Mouse (Mus musculus): ENCODE data around the gene Llgl1. TPM values are rescaled to one million over a fixed set of nuclear protein-coding genes. Genes with fewer than 3 reads are reported as not detected.

The Llgl1 gene
- polyA plus RNA-seq, 1 experiment: 7.6 TPM

DNA sequence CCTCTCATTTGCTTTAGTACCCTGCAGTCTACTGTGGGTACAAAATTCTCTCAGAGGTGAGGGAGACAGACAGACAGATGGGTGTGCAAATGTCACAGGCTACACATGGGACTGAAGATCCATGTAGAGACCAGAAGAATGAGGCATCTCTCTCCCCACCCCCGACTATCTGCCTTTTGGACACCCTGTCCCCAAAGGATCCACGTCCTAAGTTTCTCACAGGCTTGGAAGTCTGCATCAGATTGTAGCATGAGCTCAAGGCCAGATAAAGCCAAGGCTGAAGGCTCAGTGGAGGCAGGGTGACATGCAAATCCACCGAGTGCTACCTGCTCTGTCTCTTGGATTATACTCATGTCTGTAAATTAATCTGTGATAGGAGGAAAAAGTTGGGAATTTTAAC, 37.0 kb downstream of the Llgl1 start:
- Histone ChIP-seq H3K36me3 (replicated peaks; ENCODE audit: low read length) (peaks cover 67% of the 10 kb centered on the region), H3K27me3 (replicated peaks) (no peaks in the 10 kb centered on the region), H3K4me1 (peaks cover 18% of the 10 kb centered on the region), H3K4me3 (replicated peaks) (no peak overlapping the region), H3K9me3 (peaks cover 13% of the 10 kb centered on the region)
- TF ChIP-seq GATA1 (IDR thresholded peaks at IDR 0.05; ENCODE audit: borderline replicate concordance, low read length) (no peak), FLI1 (IDR thresholded peaks at IDR 0.05; ENCODE audit: low read length) (no peak)

DNA sequence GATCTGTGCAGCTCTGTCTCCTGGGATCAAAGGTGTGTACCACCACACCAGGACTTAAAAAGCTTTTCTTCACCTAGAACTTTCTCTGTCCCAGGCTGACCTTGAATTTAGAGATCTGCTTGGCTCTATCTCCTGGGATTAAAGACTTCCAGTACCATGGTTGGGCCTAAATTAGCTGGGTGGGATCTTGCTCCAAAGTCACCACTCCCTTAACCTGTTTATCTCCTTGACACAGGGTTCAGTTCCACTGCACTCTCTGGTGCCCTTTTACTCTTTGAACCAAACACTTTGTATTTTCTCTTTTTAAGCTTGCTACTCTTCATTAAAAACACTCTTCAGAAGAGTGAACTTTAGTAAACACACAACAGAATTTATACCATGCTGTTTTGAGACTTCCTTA, 37.9 kb downstream of the Llgl1 start:
- no peak overlapping the region for H3K4me3 ChIP-seq (replicated peaks)
- peaks cover 18% of the 10 kb centered on the region for H3K4me1 ChIP-seq
- TF ChIP-seq FLI1 (IDR thresholded peaks at IDR 0.05; ENCODE audit: low read length) (no peak), GATA1 (IDR thresholded peaks at IDR 0.05; ENCODE audit: borderline replicate concordance, low read length) (no peak)
- H3K27me3 ChIP-seq (replicated peaks): no peaks in the 10 kb centered on the region
- peaks cover 67% of the 10 kb centered on the region for H3K36me3 ChIP-seq (replicated peaks; ENCODE audit: low read length)
- peaks cover 13% of the 10 kb centered on the region for H3K9me3 ChIP-seq

DNA sequence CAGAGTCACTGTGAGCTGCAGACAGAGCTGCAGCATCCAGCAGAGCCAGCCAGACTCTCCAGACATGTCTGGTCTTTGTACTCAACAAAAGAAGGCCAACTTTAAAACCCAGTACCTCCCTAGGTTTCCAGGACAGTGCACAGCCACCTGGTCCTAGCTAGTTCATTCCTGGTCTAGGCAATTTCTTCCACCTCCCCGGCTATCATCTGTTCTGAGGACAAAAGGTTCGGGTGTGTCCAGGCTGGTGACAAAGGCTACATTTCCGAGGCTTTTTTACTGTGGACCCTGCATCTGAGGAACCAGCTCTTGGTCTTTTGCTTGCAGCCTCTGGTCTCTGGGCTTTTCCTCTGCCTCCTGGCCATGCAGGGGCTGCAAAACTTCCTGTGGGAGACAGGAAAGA, 40.8 kb downstream of the Llgl1 start:
- H3K4me3 ChIP-seq (replicated peaks): no peak overlapping the region
- H3K9me3 ChIP-seq: peaks cover 13% of the 10 kb centered on the region
- peaks cover 78% of the 10 kb centered on the region for H3K36me3 ChIP-seq (replicated peaks; ENCODE audit: low read length)
- H3K4me1 ChIP-seq: 0 out of 2 replicates have a peak, but pooled peaks cover 3% of the 10 kb centered on the region
- TF ChIP-seq FLI1 (IDR thresholded peaks at IDR 0.05; ENCODE audit: low read length) (no peak), GATA1 (IDR thresholded peaks at IDR 0.05; ENCODE audit: borderline replicate concordance, low read length) (no peak)
- H3K27me3 ChIP-seq (replicated peaks): no peaks in the 10 kb centered on the region

DNA sequence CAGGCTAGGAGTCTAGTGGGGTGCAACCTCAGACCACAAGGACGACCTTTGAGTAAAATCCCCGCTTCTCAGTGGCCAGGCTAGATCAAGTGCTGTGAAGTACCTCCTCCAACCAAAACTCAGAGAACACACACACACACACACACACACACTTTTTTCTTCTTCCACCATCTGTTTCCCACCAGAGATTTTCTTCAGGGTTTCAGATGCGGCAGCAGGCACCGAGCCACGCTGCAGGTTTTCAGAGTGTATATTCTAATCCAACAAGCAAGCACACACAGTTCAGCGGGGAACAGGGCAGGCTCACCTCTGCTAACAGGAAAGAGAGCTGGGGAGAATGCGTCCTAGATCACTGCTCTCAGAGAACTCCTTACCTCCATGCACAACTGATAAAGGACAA, 56.0 kb downstream of the Llgl1 start:
- Histone ChIP-seq H3K4me1 (no peaks in the 10 kb centered on the region), H3K27me3 (replicated peaks) (no peaks in the 10 kb centered on the region), H3K9me3 (no peaks in the 10 kb centered on the region), H3K4me3 (replicated peaks) (no peak overlapping the region), H3K36me3 (replicated peaks; ENCODE audit: low read length) (peaks cover 85% of the 10 kb centered on the region)
- TF ChIP-seq FLI1 (IDR thresholded peaks at IDR 0.05; ENCODE audit: low read length) (no peak), GATA1 (IDR thresholded peaks at IDR 0.05; ENCODE audit: borderline replicate concordance, low read length) (no peak)

DNA sequence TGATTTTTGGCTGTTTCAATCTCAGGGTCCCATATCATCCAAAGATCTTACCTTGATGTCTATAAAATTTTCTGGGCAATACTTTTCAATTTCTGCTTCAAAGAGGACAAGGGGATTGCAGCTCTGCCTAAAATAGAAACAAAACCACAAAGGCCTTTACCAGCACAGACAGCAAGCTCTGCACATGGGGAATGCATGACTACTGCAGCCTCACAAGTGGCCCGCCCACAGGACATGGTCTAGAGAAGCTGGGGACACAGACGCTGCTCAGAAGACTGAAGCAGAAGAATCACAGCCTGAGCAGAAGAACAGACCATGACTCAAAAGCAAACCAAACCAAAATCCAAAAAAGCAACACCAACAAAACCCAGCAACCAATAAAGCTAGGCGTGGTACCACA, 62.2 kb downstream of the Llgl1 start:
- no peak for TF ChIP-seq FLI1 (IDR thresholded peaks at IDR 0.05; ENCODE audit: low read length)
- no peak for TF ChIP-seq GATA1 (IDR thresholded peaks at IDR 0.05; ENCODE audit: borderline replicate concordance, low read length)
- H3K4me1 ChIP-seq: no peaks in the 10 kb centered on the region
- no peak overlapping the region for H3K4me3 ChIP-seq (replicated peaks)
- no peaks in the 10 kb centered on the region for H3K27me3 ChIP-seq (replicated peaks)
- H3K9me3 ChIP-seq: peaks cover 6% of the 10 kb centered on the region; the same call in 1 of the 2 replicates
- H3K36me3 ChIP-seq (replicated peaks; ENCODE audit: low read length): peaks cover 68% of the 10 kb centered on the region

Other genes starting within 250 kb of the Llgl1 start
- gene Drg2, start 245.1 kb upstream of the Llgl1 start, polyA plus RNA-seq (2012; ENCODE audit: insufficient read depth, low replicate concordance): 36.8 and 100 TPM in 2 replicates
- gene Myo15, start 230.4 kb upstream of the Llgl1 start, polyA plus RNA-seq (2012; ENCODE audit: insufficient read depth, low replicate concordance): not detected in 2 replicates
- 10.9 and 18.5 TPM in 2 replicates for gene Alkbh5, start 163.3 kb upstream of the Llgl1 start, polyA plus RNA-seq (2012; ENCODE audit: insufficient read depth, low replicate concordance)
- 195 and 218 TPM in 2 replicates for gene Flii, start 27.5 kb downstream of the Llgl1 start, polyA plus RNA-seq (2012; ENCODE audit: insufficient read depth, low replicate concordance)
- 10.2 and 20.6 TPM in 2 replicates for gene Mief2, start 28.7 kb downstream of the Llgl1 start, polyA plus RNA-seq (2012; ENCODE audit: insufficient read depth, low replicate concordance)
- 1.9 and 4.7 TPM in 2 replicates for gene Top3a, start 77.6 kb downstream of the Llgl1 start, polyA plus RNA-seq (2012; ENCODE audit: insufficient read depth, low replicate concordance)
- 0.50 TPM in 1 of 2 replicates, not detected in the other for gene Smcr8, start 77.8 kb downstream of the Llgl1 start, polyA plus RNA-seq (2012; ENCODE audit: insufficient read depth, low replicate concordance)
- 0.75 and 7.4 TPM in 2 replicates for gene Shmt1, start 112.0 kb downstream of the Llgl1 start, polyA plus RNA-seq (2012; ENCODE audit: insufficient read depth, low replicate concordance)
- gene Dhrs7b, start 130.9 kb downstream of the Llgl1 start, polyA plus RNA-seq (2012; ENCODE audit: insufficient read depth, low replicate concordance): 3.3 TPM in 1 of 2 replicates, not detected in the other
- gene Tmem11, start 179.5 kb downstream of the Llgl1 start, polyA plus RNA-seq (2012; ENCODE audit: insufficient read depth, low replicate concordance): 9.2 and 13.5 TPM in 2 replicates
- 2.5 and 7.8 TPM in 2 replicates for gene Natd1, start 215.0 kb downstream of the Llgl1 start, polyA plus RNA-seq (2012; ENCODE audit: insufficient read depth, low replicate concordance)
- 158 and 191 TPM in 2 replicates for gene Map2k3, start 232.3 kb downstream of the Llgl1 start, polyA plus RNA-seq (2012; ENCODE audit: insufficient read depth, low replicate concordance)

Data from megakaryocyte, embryonic 14.5 days (primary cell).